Mouse (Mus musculus): ENCODE measurements at regions not wholly inside any gene's neighbourhood (a gene's known extent, or its start where the extent isn't known, plus 50 kb on each side); places are given as distances from the start of the nearest gene placed in this dataset.

- no peak for ATAC-seq (ENCODE audit: low read depth)
- 0 out of 2 replicates have a peak overlapping the region, but pooled peaks have one; percentile 28 for H3K27ac ChIP-seq (replicated peaks)
- H3K9me3 ChIP-seq, result no peaks in the 10 kb centered on the region
- no peaks in the 10 kb centered on the region for H3K27me3 ChIP-seq
- 0 out of 2 replicates have a peak, but pooled peaks cover 11% of the 10 kb centered on the region for H3K4me1 ChIP-seq (replicated peaks)
- H3K4me2 ChIP-seq, result no peak overlapping the region
- no peak overlapping the region for H3K9ac ChIP-seq
- WGBS, result 67% methylated on average over 4 of the region's 4 CpGs
- no peak overlapping the region for H3K4me3 ChIP-seq
- H3K36me3 ChIP-seq, result no peaks in the 10 kb centered on the region
Measured at GRCm38 (mm10) chr7:136417327-136417726, 477.1 kb upstream of the Mgmt start.

- no peaks in the 10 kb centered on the region for H3K27me3 ChIP-seq
- no peaks in the 10 kb centered on the region for H3K9me3 ChIP-seq
- peaks cover 14% of the 10 kb centered on the region for H3K4me1 ChIP-seq (replicated peaks)
- H3K9ac ChIP-seq, result no peak overlapping the region
- ATAC-seq (ENCODE audit: low read depth), result no peak
- 29% methylated on average over 8 of the region's 8 CpGs for WGBS
- H3K4me2 ChIP-seq, result no peak overlapping the region
- H3K4me3 ChIP-seq, result no peak overlapping the region
- H3K36me3 ChIP-seq, result no peaks in the 10 kb centered on the region
- H3K27ac ChIP-seq (replicated peaks), result no peak overlapping the region
Measured at GRCm38 (mm10) chr7:136423846-136424531, 470.4 kb upstream of the Mgmt start.

GRCm38 (mm10) chr7:136427164-136427563, 467.2 kb upstream of the Mgmt start:
- Histone ChIP-seq H3K9ac (no peak overlapping the region), H3K4me1 (replicated peaks) (peaks cover 34% of the 10 kb centered on the region), H3K4me3 (no peak overlapping the region), H3K27ac (replicated peaks) (no peak overlapping the region), H3K9me3 (no peaks in the 10 kb centered on the region), H3K4me2 (no peak overlapping the region), H3K36me3 (no peaks in the 10 kb centered on the region), H3K27me3 (no peaks in the 10 kb centered on the region)
- ATAC-seq (ENCODE audit: low read depth), result no peak
- 71% methylated on average over 4 of the region's 4 CpGs for WGBS

GRCm38 (mm10) chr7:136430085-136431011, 464.1 kb upstream of the Mgmt start:
- ATAC-seq (ENCODE audit: low read depth), result peak; percentile 51; the same call in 1 of the 2 replicates

GRCm38 (mm10) chr7:136433699-136434098, 460.7 kb upstream of the Mgmt start:
- 77% methylated on average over 3 of the region's 3 CpGs for WGBS

More at GRCm38 (mm10) chr7:136430085-136431011, 464.1 kb upstream of the Mgmt start:
- no peaks in the 10 kb centered on the region for H3K36me3 ChIP-seq
- H3K4me1 ChIP-seq (replicated peaks), result peaks cover 56% of the 10 kb centered on the region
- H3K27me3 ChIP-seq, result no peaks in the 10 kb centered on the region
- no peak overlapping the region for H3K4me2 ChIP-seq
- no peaks in the 10 kb centered on the region for H3K9me3 ChIP-seq
- peak overlapping the region; percentile 72; the same call in 1 of the 2 replicates for H3K27ac ChIP-seq (replicated peaks)
- no peak overlapping the region for H3K9ac ChIP-seq
- WGBS, result 40% methylated on average over 21 of the region's 21 CpGs
- H3K4me3 ChIP-seq, result no peak overlapping the region

GRCm38 (mm10) chr7:136434510-136434909, 459.9 kb upstream of the Mgmt start:
- Histone ChIP-seq H3K4me1 (replicated peaks) (peaks cover 56% of the 10 kb centered on the region), H3K27ac (replicated peaks) (0 out of 2 replicates have a peak overlapping the region, but pooled peaks have one; percentile 13), H3K9ac (no peak overlapping the region), H3K9me3 (no peaks in the 10 kb centered on the region), H3K4me3 (no peak overlapping the region), H3K4me2 (no peak overlapping the region), H3K36me3 (no peaks in the 10 kb centered on the region), H3K27me3 (no peaks in the 10 kb centered on the region)
- no peak for ATAC-seq (ENCODE audit: low read depth)
- 68% methylated on average over 13 of the region's 13 CpGs for WGBS

More at GRCm38 (mm10) chr7:136433699-136434098, 460.7 kb upstream of the Mgmt start:
- H3K4me1 ChIP-seq (replicated peaks), result peaks cover 56% of the 10 kb centered on the region
- no peak overlapping the region for H3K27ac ChIP-seq (replicated peaks)
- no peaks in the 10 kb centered on the region for H3K36me3 ChIP-seq
- H3K4me2 ChIP-seq, result no peak overlapping the region
- H3K27me3 ChIP-seq, result no peaks in the 10 kb centered on the region
- no peak overlapping the region for H3K9ac ChIP-seq
- ATAC-seq (ENCODE audit: low read depth), result no peak
- no peak overlapping the region for H3K4me3 ChIP-seq
- H3K9me3 ChIP-seq, result no peaks in the 10 kb centered on the region

- Histone ChIP-seq H3K4me1 (replicated peaks) (no peaks in the 10 kb centered on the region), H3K4me2 (no peak overlapping the region), H3K27ac (replicated peaks) (no peak overlapping the region), H3K4me3 (no peak overlapping the region), H3K36me3 (no peaks in the 10 kb centered on the region), H3K9me3 (no peaks in the 10 kb centered on the region), H3K27me3 (no peaks in the 10 kb centered on the region), H3K9ac (no peak overlapping the region)
- WGBS, result 44% methylated on average over 2 of the region's 2 CpGs
- ATAC-seq (ENCODE audit: low read depth), result no peak
Measured at GRCm38 (mm10) chr7:136443436-136443835, 451.0 kb upstream of the Mgmt start.

GRCm38 (mm10) chr7:136445091-136445490, 449.3 kb upstream of the Mgmt start:
- Histone ChIP-seq H3K36me3 (no peaks in the 10 kb centered on the region), H3K4me2 (no peak overlapping the region), H3K9ac (no peak overlapping the region), H3K27ac (replicated peaks) (no peak overlapping the region), H3K27me3 (no peaks in the 10 kb centered on the region), H3K4me1 (replicated peaks) (0 out of 2 replicates have a peak, but pooled peaks cover 3% of the 10 kb centered on the region), H3K4me3 (no peak overlapping the region), H3K9me3 (no peaks in the 10 kb centered on the region)
- no peak for ATAC-seq (ENCODE audit: low read depth)
- WGBS, result 88% methylated on average over 6 of the region's 6 CpGs

GRCm38 (mm10) chr7:136449286-136449685, 445.1 kb upstream of the Mgmt start:
- no peaks in the 10 kb centered on the region for H3K9me3 ChIP-seq
- H3K4me3 ChIP-seq, result no peak overlapping the region
- 93% methylated on average over 1 of the region's 1 CpGs for WGBS
- no peaks in the 10 kb centered on the region for H3K27me3 ChIP-seq
- ATAC-seq (ENCODE audit: low read depth), result no peak
- H3K4me1 ChIP-seq (replicated peaks), result 0 out of 2 replicates have a peak, but pooled peaks cover 7% of the 10 kb centered on the region
- H3K9ac ChIP-seq, result no peak overlapping the region
- no peak overlapping the region for H3K4me2 ChIP-seq
- no peaks in the 10 kb centered on the region for H3K36me3 ChIP-seq
- H3K27ac ChIP-seq (replicated peaks), result no peak overlapping the region

GRCm38 (mm10) chr7:136451672-136452361, 442.6 kb upstream of the Mgmt start:
- H3K27me3 ChIP-seq, result no peaks in the 10 kb centered on the region
- H3K4me1 ChIP-seq (replicated peaks), result 0 out of 2 replicates have a peak, but pooled peaks cover 7% of the 10 kb centered on the region
- no peaks in the 10 kb centered on the region for H3K9me3 ChIP-seq
- no peak overlapping the region for H3K9ac ChIP-seq
- no peaks in the 10 kb centered on the region for H3K36me3 ChIP-seq
- no peak overlapping the region for H3K27ac ChIP-seq (replicated peaks)
- no peak overlapping the region for H3K4me2 ChIP-seq
- ATAC-seq (ENCODE audit: low read depth), result no peak
- no peak overlapping the region for H3K4me3 ChIP-seq
- 62% methylated on average over 8 of the region's 8 CpGs for WGBS

GRCm38 (mm10) chr7:136452561-136452960, 441.9 kb upstream of the Mgmt start:
- Histone ChIP-seq H3K9ac (no peak overlapping the region), H3K27me3 (no peaks in the 10 kb centered on the region), H3K27ac (replicated peaks) (no peak overlapping the region), H3K36me3 (no peaks in the 10 kb centered on the region), H3K4me3 (no peak overlapping the region), H3K9me3 (no peaks in the 10 kb centered on the region), H3K4me2 (no peak overlapping the region), H3K4me1 (replicated peaks) (0 out of 2 replicates have a peak, but pooled peaks cover 7% of the 10 kb centered on the region)
- WGBS, result 61% methylated on average over 5 of the region's 5 CpGs
- ATAC-seq (ENCODE audit: low read depth), result no peak
